Mouse (Mus musculus) cerebellum, adult 9-10 months (tissue): ENCODE data around the gene Olfr1287.

Source experiments
- DNase-seq: peaks from one replicate; pipeline ENCODE4 v3.0.0; 2022

Gene Olfr1287

DNA sequence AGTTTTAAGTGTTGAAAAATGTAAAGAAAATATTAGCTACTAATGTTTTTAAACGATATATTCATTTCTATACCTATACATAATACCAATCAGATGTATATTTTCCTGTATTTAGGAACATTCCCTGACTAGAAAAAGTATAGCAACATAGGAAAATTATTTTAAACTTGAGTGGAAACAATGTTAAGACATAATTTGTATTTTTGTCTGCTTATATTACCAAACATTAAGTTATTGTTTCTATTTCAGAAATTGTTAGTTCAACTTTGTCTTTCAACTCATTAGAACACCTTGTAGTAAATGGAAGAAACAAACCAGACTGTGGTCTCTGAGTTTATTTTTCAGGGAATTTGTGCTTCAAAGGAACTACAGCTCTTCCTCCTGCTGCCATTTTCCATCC, at the start of gene Olfr1287:
Gene Olfr1287 (plus strand): TSS at position 301 of the 400 bp plus-strand sequence.
- no peak for DNase-seq

DNA sequence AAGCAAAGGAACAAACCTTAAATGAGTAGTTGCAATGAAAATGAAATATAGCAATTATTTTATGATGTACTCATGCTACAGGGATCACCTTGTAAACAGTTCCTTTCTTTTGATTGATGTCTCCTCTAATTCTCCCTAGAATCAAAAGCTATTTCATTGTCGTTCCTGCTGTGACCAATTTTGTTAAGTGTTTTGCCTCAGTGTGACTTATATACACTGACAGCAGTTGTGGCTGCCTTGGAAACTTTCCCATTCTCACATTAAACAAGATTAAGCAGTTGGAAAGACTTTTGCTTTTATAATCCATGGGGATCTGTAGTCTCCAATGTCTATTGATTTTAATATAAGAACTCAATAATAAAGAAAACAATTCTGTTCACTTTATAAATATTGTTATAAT, 26.0 kb upstream of the Olfr1287 start, which contains the start of gene Olfr1286:
Gene Olfr1286 (minus strand): TSS at position 185 of the 400 bp plus-strand sequence.
- no peak for DNase-seq

DNA sequence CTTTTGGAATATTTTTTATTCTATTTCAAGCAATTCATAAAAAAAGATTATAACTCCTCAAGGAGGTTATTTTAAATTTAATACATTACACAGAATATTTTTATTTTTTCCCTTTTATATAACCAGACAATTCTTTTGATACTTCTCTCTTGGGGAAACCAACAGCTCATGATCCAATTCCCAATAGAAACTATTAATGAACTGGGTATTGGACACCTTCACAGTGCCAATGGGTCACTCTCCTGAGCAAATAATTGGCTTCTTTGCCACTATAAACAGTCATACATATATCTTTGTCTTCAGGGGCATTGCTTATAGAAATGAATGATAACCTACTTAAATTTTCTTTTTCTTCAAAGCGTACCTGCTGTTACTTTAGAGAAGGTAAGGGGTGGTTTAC, 24.9 kb downstream of the Olfr1287 start, which contains the start of gene Olfr1288:
Gene Olfr1288 (plus strand): TSS at position 301 of the 400 bp plus-strand sequence.
- DNase-seq, result no peak

DNA sequence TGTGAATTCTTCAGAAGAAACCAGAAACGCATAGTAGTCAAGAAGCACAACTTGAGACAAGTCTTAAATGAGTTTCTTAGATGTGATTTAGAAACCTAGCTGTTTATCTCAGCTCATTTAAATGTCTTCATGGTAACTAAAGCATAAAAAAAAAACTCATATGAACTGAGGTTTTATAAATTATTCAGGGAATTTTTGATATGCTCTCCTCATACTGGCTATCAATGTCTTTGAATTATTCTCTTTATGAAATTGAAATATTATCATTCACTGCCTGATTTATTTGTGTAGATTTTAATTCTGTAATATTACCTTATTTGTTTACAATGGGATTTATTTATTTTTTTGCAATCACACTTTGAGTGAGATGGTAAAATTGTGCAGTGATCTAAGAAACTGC, 31.6 kb downstream of the Olfr1287 start, which contains the start of gene Olfr1289:
Gene Olfr1289 (plus strand): TSS at position 301 of the 400 bp plus-strand sequence.
- no peak for DNase-seq

DNA sequence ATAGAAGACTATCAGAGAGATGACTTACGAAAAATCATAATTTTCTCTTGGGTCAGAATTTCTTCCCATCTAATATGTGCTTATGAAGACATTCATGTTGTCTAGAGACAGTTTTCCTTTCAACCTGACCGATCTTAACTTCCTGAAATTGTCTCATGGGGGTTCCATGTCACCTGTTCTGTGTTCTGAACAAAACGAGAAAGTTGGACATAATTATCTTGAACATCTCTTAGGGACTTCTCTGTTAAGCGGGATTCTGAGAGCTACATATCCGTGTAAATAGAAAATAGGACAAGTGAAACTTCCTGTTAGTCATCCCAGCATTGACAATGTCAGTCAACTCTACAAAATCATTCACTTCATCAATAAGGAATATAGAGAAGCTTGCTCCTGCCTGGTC, 44.8 kb downstream of the Olfr1287 start, which contains the start of gene Olfr1290:
Gene Olfr1290 (minus strand): TSS at position 101 of the 400 bp plus-strand sequence.
- no peak for DNase-seq

DNA sequence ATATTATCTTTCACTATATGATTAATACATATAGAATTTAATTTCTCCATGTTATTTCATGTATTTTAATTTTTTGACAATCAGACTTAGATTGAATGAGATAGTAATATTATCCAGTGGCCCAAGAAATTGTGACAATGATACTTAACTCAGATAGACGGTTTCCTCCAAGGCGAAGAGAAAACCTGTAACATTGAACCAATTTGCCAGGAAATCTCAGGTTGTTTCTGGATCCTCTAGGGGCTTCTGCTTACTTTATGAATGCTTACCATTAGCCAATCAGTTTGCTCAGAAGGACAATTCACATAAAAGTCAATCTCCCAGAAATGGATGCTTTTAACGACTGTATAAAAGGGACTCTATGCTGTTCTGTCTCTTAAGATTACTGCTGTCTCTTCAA, 47.9 kb downstream of the Olfr1287 start, which contains the start of gene Olfr1291-ps1:
Gene Olfr1291-ps1 (plus strand): TSS at position 301 of the 400 bp plus-strand sequence.
- no peak for DNase-seq
